ENCODE assay signal across 9 mouse cellular contexts in genomic region chr7:144895305-144896111, GRCm38 (mm10). TPM values are rescaled to one million over a fixed set of nuclear protein-coding genes. Genes with fewer than 3 reads are reported as not detected.
DNase-seq lines count a peak whose midpoint lies in the region; ATAC-seq and TF ChIP-seq lines count a peak whose summit lies in the region.
"Had no signal": no experiment of that assay in that cellular context is flagged by ENCODE, and none has a peak within 500 bp of the region (broad histone marks: within the 10 kb centered on the region; RNA-seq: fewer than 3 reads in every experiment).

No protein-coding gene starts in this region.

- peak; percentile 80 for ATAC-seq in forebrain, embryonic 11.5 days (replicated peaks; ENCODE audit: low FRiP score)
- ATAC-seq in lung, embryonic 16.5 days (ENCODE audit: low read depth): peak; percentile 77

- peak; percentile 74 for DNase-seq in ES-E14 (ENCODE audit: low read depth, low spot score)
- DNase-seq in forebrain, embryonic 11.5 days (ENCODE audit: low spot score): peak; percentile 89
- peak; percentile 67 to 72 for DNase-seq in heart, postnatal 36 days
- peak; percentile 48 to 75 for DNase-seq in layer of hippocampus, adult 2 months (ENCODE audit: low spot score in 2 of 2)
- peak; percentile 29 for DNase-seq in ovary, adult 18-20 months (ENCODE audit: low spot score)
- peak; percentile 13 to 60 for DNase-seq in thymus, postnatal 10 days (ENCODE audit: low spot score in 2 of 2)

- in situ Hi-C loops in ES-E14 (cut with MboI; ENCODE audit: low sequenced_read_pairs in 2 of 2, unreplicated experiment in 2 of 2): loop anchor here in 1 of 2 experiments (5.0 kb wide), 2 partner anchors 103 to 313 kb away; partner anchors contain the start of gene Fadd

- TF ChIP-seq CTCF in layer of hippocampus, adult 2 months (conservative IDR thresholded peaks at IDR 0.05): peak; percentile 84

- peaks cover 6% of the 10 kb centered on the region; the same call in 1 of the 2 replicates for H3K36me3 ChIP-seq in ES-E14 (ENCODE audit: control insufficient read depth, insufficient read depth, low read length, poor library complexity, severe bottlenecking)
- no peaks in the 10 kb centered on the region; the same call in 1 of the 2 replicates for H3K36me3 ChIP-seq in forebrain, embryonic 11.5 days (ENCODE audit: control insufficient read depth, insufficient read depth, low read length)
- no peaks in the 10 kb centered on the region for H3K36me3 ChIP-seq in lung, embryonic 16.5 days (ENCODE audit: control insufficient read depth, insufficient read depth, low read length)

- peak overlapping the region; percentile 62 for H3K9ac ChIP-seq in ES-E14 (ENCODE audit: insufficient read depth, low read depth, low read length, poor library complexity, severe bottlenecking)
- H3K9ac ChIP-seq in forebrain, embryonic 11.5 days (ENCODE audit: low read length): peak overlapping the region; percentile 73
- H3K9ac ChIP-seq in lung, embryonic 16.5 days (ENCODE audit: low read length): peak overlapping the region; percentile 53

- H3K27ac ChIP-seq in ES-E14 (ENCODE audit: insufficient read depth, low read depth, low read length, poor library complexity, severe bottlenecking): no peak overlapping the region
- H3K27ac ChIP-seq in brown adipose tissue, adult 24 weeks (replicated peaks; ENCODE audit: low read depth, low read length): no peak overlapping the region
- H3K27ac ChIP-seq in forebrain, embryonic 11.5 days (ENCODE audit: low read depth, low read length): peak overlapping the region; percentile 88
- H3K27ac ChIP-seq in layer of hippocampus, adult 2 months: no peak overlapping the region
- no peak overlapping the region for H3K27ac ChIP-seq in lung, embryonic 16.5 days (ENCODE audit: low read length)

- WGBS in forebrain, embryonic 11.5 days: under 1% methylated on average over 37 of the region's 37 CpGs
- 1% methylated on average over 37 of the region's 37 CpGs for WGBS in lung, embryonic 16.5 days

- H3K27me3 ChIP-seq in forebrain, embryonic 11.5 days (ENCODE audit: control insufficient read depth, insufficient read depth, low read length): peaks cover 21% of the 10 kb centered on the region
- peaks cover 52% of the 10 kb centered on the region for H3K27me3 ChIP-seq in lung, embryonic 16.5 days (ENCODE audit: control insufficient read depth, insufficient read depth, low read depth, low read length)

- peaks cover 6 to 9% of the 10 kb centered on the region in 2 experiments; a peak in 2 of 4 replicates for H3K4me1 ChIP-seq in ES-E14 (ENCODE audit: control insufficient read depth in 2 of 2, insufficient read depth in 2 of 2, low read length in 2 of 2, poor library complexity in 1 of 2)
- H3K4me1 ChIP-seq in brown adipose tissue, adult 24 weeks (ENCODE audit: control insufficient read depth, insufficient read depth, insufficient read length, low read length): peaks cover 5% of the 10 kb centered on the region
- peaks cover 18% of the 10 kb centered on the region; the same call in 1 of the 2 replicates for H3K4me1 ChIP-seq in forebrain, embryonic 11.5 days (replicated peaks; ENCODE audit: control insufficient read depth, insufficient read depth, low read length)
- peaks cover 19% of the 10 kb centered on the region for H3K4me1 ChIP-seq in lung, embryonic 16.5 days (replicated peaks; ENCODE audit: control insufficient read depth, insufficient read depth, low read length)

- H3K9me3 ChIP-seq in ES-E14 (ENCODE audit: control insufficient read depth, insufficient read depth, low read depth, low read length): no peaks in the 10 kb centered on the region
- no peaks in the 10 kb centered on the region for H3K9me3 ChIP-seq in forebrain, embryonic 11.5 days (ENCODE audit: control insufficient read depth, low read length)
- H3K9me3 ChIP-seq in lung, embryonic 16.5 days (ENCODE audit: control insufficient read depth, low read length): no peaks in the 10 kb centered on the region

- peak overlapping the region; percentile 82 for H3K4me2 ChIP-seq in forebrain, embryonic 11.5 days (ENCODE audit: low read depth, low read length, severe bottlenecking)
- H3K4me2 ChIP-seq in lung, embryonic 16.5 days (ENCODE audit: low read depth, low read length): peak overlapping the region; percentile 86

- peak overlapping the region; percentile 75 to 83 for H3K4me3 ChIP-seq in ES-E14 (ENCODE audit: insufficient read depth in 1 of 2, low read depth in 1 of 2, low read length in 2 of 2, poor library complexity in 1 of 2, severe bottlenecking in 1 of 2)
- H3K4me3 ChIP-seq in brown adipose tissue, adult 24 weeks (ENCODE audit: insufficient read depth, low read depth, low read length): peak overlapping the region; percentile 54
- peak overlapping the region; percentile 49 for H3K4me3 ChIP-seq in forebrain, embryonic 11.5 days (ENCODE audit: low read depth, low read length)
- H3K4me3 ChIP-seq in layer of hippocampus, adult 2 months: peak overlapping the region; percentile 41
- H3K4me3 ChIP-seq in lung, embryonic 16.5 days (ENCODE audit: low read length): peak overlapping the region; percentile 51

- intact Hi-C loops in heart, postnatal 36 days (cut with DNase I): loop anchor here (1.0 to 5.0 kb wide), 4 partner anchors 49 to 311 kb away; no protein-coding TSS in a partner anchor

TF ChIP-seq in ES-E14, 5 proteins besides CTCF, POLR2A, EP300 and RAD21:
- TF ChIP-seq CHD2 (IDR thresholded peaks at IDR 0.05; ENCODE audit: low read depth, low read length): no peak
- TF ChIP-seq MAFK (IDR thresholded peaks at IDR 0.05; ENCODE audit: insufficient read depth, low read depth, low read length): no peak
- TF ChIP-seq HCFC1 (IDR thresholded peaks at IDR 0.05; ENCODE audit: borderline replicate concordance, insufficient read depth, low read length): no peak
- TF ChIP-seq ZC3H11A (IDR thresholded peaks at IDR 0.05; ENCODE audit: borderline replicate concordance, low read depth, low read length): peak; percentile 54; the same call in 1 of the 2 replicates
- no peak for TF ChIP-seq ZNF384 (IDR thresholded peaks at IDR 0.05; ENCODE audit: low read depth, low read length)

RNA-seq across cellular contexts. Expression of gene Fgf15, which starts 0.8 kb away (rescaled TPM):
- 10.8 and 43.2 TPM in 2 replicates for total RNA-seq in ES-E14 (2012; rRNA removed)
- polyA plus RNA-seq in brown adipose tissue, adult 24 weeks (2012; ENCODE audit: insufficient read depth, insufficient read length, missing spikeins): not detected in 2 replicates
- 92.1 and 92.3 TPM in 2 replicates for polyA plus RNA-seq in forebrain, embryonic 11.5 days (2014; fragmentation: Nextera tagmentation; extraction: Ambion mirVana)
- not detected for total RNA-seq in heart, postnatal 36 days (2021)
- total RNA-seq in layer of hippocampus, adult 2 months (2021): not detected
- polyA plus RNA-seq in lung, embryonic 16.5 days (2015; fragmentation: Nextera tagmentation; extraction: Ambion mirVana): not detected in 2 replicates
- total RNA-seq: layer of hippocampus, adult 18-20 months had no signal

RNA-seq across cellular contexts. Expression of gene LTO1, which starts 19.4 kb away (rescaled TPM):
- 23.9 TPM in 2 replicates for total RNA-seq in ES-E14 (2012; rRNA removed)
- 20.4 and 20.7 TPM in 2 replicates for polyA plus RNA-seq in brown adipose tissue, adult 24 weeks (2012; ENCODE audit: insufficient read depth, insufficient read length, missing spikeins)
- 29.2 and 31.1 TPM in 2 replicates for polyA plus RNA-seq in forebrain, embryonic 11.5 days (2014; fragmentation: Nextera tagmentation; extraction: Ambion mirVana)
- total RNA-seq in heart, postnatal 36 days (2021): 10 to 100 TPM; 13.8 to 15.4 TPM
- total RNA-seq in layer of hippocampus, adult 2 months (2021): 10 to 100 TPM; 26.2 to 33.8 TPM
- 28.2 and 29.1 TPM in 2 replicates for polyA plus RNA-seq in lung, embryonic 16.5 days (2015; fragmentation: Nextera tagmentation; extraction: Ambion mirVana)

RNA-seq across cellular contexts. Expression of gene Ccnd1, which starts 44.2 kb away (rescaled TPM):
- 57.6 and 65.9 TPM in 2 replicates for total RNA-seq in ES-E14 (2012; rRNA removed)
- polyA plus RNA-seq in brown adipose tissue, adult 24 weeks (2012; ENCODE audit: insufficient read depth, insufficient read length, missing spikeins): 5.2 and 5.4 TPM in 2 replicates
- polyA plus RNA-seq in forebrain, embryonic 11.5 days (2014; fragmentation: Nextera tagmentation; extraction: Ambion mirVana): 238 and 268 TPM in 2 replicates
- 10 to 100 TPM; 30.6 to 35.2 TPM for total RNA-seq in heart, postnatal 36 days (2021)
- total RNA-seq in layer of hippocampus, adult 2 months (2021): 10 to 100 TPM; 43.7 to 48.3 TPM
- 92.5 and 122 TPM in 2 replicates for polyA plus RNA-seq in lung, embryonic 16.5 days (2015; fragmentation: Nextera tagmentation; extraction: Ambion mirVana)

RNA-seq across cellular contexts. Expression of gene Fgf4, which starts 48.3 kb away (rescaled TPM):
- total RNA-seq in ES-E14 (2012; rRNA removed): 147 and 268 TPM in 2 replicates
- polyA plus RNA-seq in brown adipose tissue, adult 24 weeks (2012; ENCODE audit: insufficient read depth, insufficient read length, missing spikeins): not detected in 2 replicates
- polyA plus RNA-seq in forebrain, embryonic 11.5 days (2014; fragmentation: Nextera tagmentation; extraction: Ambion mirVana): not detected in 2 replicates
- total RNA-seq in heart, postnatal 36 days (2021): not detected
- not detected for total RNA-seq in layer of hippocampus, adult 2 months (2021)
- not detected in 2 replicates for polyA plus RNA-seq in lung, embryonic 16.5 days (2015; fragmentation: Nextera tagmentation; extraction: Ambion mirVana)
- total RNA-seq: layer of hippocampus, adult 18-20 months had no signal

RNA-seq across cellular contexts. Expression of gene Fgf3, which starts 57.6 kb away (rescaled TPM):
- 2.4 and 3.3 TPM in 2 replicates for total RNA-seq in ES-E14 (2012; rRNA removed)
- not detected in 2 replicates for polyA plus RNA-seq in brown adipose tissue, adult 24 weeks (2012; ENCODE audit: insufficient read depth, insufficient read length, missing spikeins)
- 1.9 and 2.8 TPM in 2 replicates for polyA plus RNA-seq in forebrain, embryonic 11.5 days (2014; fragmentation: Nextera tagmentation; extraction: Ambion mirVana)
- not detected for total RNA-seq in heart, postnatal 36 days (2021)
- total RNA-seq in layer of hippocampus, adult 2 months (2021): under 1 TPM in 1 of 2 experiments, not detected in 1; 0.31 TPM
- not detected in 2 replicates for polyA plus RNA-seq in lung, embryonic 16.5 days (2015; fragmentation: Nextera tagmentation; extraction: Ambion mirVana)
- total RNA-seq: layer of hippocampus, adult 18-20 months had no signal

Comparison
In these comparisons a context has a peak if more than half of its experiments do, and no peak if none do; other contexts are left out.
1. DNase-seq: peak in every context shown above with its lines; median percentile 89 in forebrain, embryonic 11.5 days; 74 in ES-E14; 70 in heart, postnatal 36 days; 62 in layer of hippocampus, adult 2 months; 36 in thymus, postnatal 10 days; 29 in ovary, adult 18-20 months.
2. RNA of gene Fgf15, which starts 0.8 kb away (total RNA-seq): 10.8 to 43.2 TPM in ES-E14; not detected in heart, postnatal 36 days and not detected in layer of hippocampus, adult 2 months; every median in the first group is over 10 times any median in the second.
3. Peak in every context shown above with its lines, with median percentiles within 50 percentile points of each other: H3K4me3 ChIP-seq and H3K9ac ChIP-seq.